Mouse (Mus musculus) layer of hippocampus, adult 9-11 months (tissue): ENCODE data around the gene Peli2.
"Not testable (repeated sequence)": the region's sequence is repeated elsewhere in the genome, so short reads cannot be mapped to it uniquely, and the experiment has no call there.

Experiments
- DNase-seq: peaks from one replicate; pipeline ENCODE4 v3.0.0; 2022

Peli2 gene

GRCm38 (mm10) chr14:48120752-48121528, at the start of gene Peli2:
Gene Peli2 (plus strand): TSS chr14:48120823.
- DNase-seq = peak; percentile 58

- no peak for DNase-seq
These were observed 48.5 kb upstream of the Peli2 start for GRCm38 (mm10) chr14:48072104-48072503.

GRCm38 (mm10) chr14:48073247-48074161, 47.1 kb upstream of the Peli2 start:
- peak; percentile 73 for DNase-seq

- DNase-seq = not testable (repeated sequence)
These were observed 41.0 kb upstream of the Peli2 start for GRCm38 (mm10) chr14:48079574-48079973.

- peak; percentile 77 for DNase-seq
These were observed 36.5 kb upstream of the Peli2 start for GRCm38 (mm10) chr14:48083836-48084812.

GRCm38 (mm10) chr14:48086682-48087297, 33.8 kb upstream of the Peli2 start:
- peak; percentile 35 for DNase-seq

GRCm38 (mm10) chr14:48087298-48087830, 33.3 kb upstream of the Peli2 start:
- DNase-seq = no peak

GRCm38 (mm10) chr14:48090465-48090864, 30.2 kb upstream of the Peli2 start:
- no peak for DNase-seq

GRCm38 (mm10) chr14:48091160-48091559, 29.5 kb upstream of the Peli2 start:
- no peak for DNase-seq

GRCm38 (mm10) chr14:48098253-48098652, 22.4 kb upstream of the Peli2 start:
- no peak for DNase-seq

GRCm38 (mm10) chr14:48099354-48099753, 21.3 kb upstream of the Peli2 start:
- DNase-seq = no peak

GRCm38 (mm10) chr14:48106453-48106852, 14.2 kb upstream of the Peli2 start:
- DNase-seq = no peak

- DNase-seq = no peak
These were observed 2.6 kb upstream of the Peli2 start for GRCm38 (mm10) chr14:48117986-48118385.

GRCm38 (mm10) chr14:48119012-48119647, 1.5 kb upstream of the Peli2 start:
- no peak for DNase-seq

GRCm38 (mm10) chr14:48119648-48120270, 864 bp upstream of the Peli2 start:
- DNase-seq = no peak

- DNase-seq = no peak
These were observed 226 bp upstream of the Peli2 start for GRCm38 (mm10) chr14:48120443-48120751.

GRCm38 (mm10) chr14:48121529-48122517, 1.2 kb downstream of the Peli2 start:
- no peak for DNase-seq

- DNase-seq = no peak
These were observed 3.4 kb downstream of the Peli2 start for GRCm38 (mm10) chr14:48124011-48124410.

- DNase-seq = no peak
These were observed 4.2 kb downstream of the Peli2 start for GRCm38 (mm10) chr14:48124816-48125215.

- no peak for DNase-seq
These were observed 5.3 kb downstream of the Peli2 start for GRCm38 (mm10) chr14:48125971-48126370.
